In the genomic region with DNA sequence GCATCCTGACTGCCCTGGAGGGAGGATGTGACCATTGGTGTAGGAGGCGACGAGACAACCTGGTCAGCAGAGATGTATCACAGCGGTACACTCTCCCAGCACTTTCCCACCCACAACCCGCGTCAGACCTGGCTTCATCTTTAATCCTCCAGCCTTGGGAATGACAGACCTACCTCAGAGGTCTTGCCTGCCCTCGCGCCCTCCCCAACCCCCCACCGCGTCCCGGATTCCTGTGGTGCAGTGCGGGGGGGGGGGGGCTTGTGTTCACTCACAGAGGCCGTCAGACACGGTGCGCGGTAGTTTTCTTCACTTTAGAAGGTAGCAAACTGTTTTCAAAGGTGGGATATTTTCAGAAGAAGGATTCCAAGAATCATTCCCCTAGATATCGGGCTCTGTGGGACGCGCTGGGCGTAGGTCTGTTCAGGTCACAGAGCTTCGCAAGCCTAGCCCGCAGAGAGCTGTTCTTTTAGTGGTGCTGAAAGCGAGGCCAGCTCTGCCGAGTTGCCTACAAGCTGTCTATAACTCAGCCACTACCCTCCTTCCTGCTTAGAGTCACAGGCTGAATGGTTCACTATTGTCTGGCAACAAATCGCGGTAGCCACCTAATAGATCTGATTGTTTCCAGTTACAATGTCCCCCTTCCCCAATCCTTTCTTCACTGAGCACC, we compare ENCODE assay signal across 10 mouse cellular contexts.
A peak's percentile ranks its signal among the peaks of the same experiment; 100 is the strongest.
DNase-seq lines count a peak whose midpoint lies in the region; ATAC-seq and TF ChIP-seq lines count a peak whose summit lies in the region.
"Had no signal": no experiment of that assay in that cellular context is flagged by ENCODE, and none has a peak within 500 bp of the region (broad histone marks: within the 10 kb centered on the region; RNA-seq: fewer than 3 reads in every experiment).

No protein-coding gene starts in this region.

- no peaks in the 10 kb centered on the region for H3K36me3 ChIP-seq in heart, adult 2 months (ENCODE audit: control insufficient read depth, insufficient read depth, low read length)
- H3K36me3 ChIP-seq in thymus, adult 2 months (ENCODE audit: control insufficient read depth, insufficient read depth, low read length): no peaks in the 10 kb centered on the region
- no peaks in the 10 kb centered on the region for H3K36me3 ChIP-seq in embryonic facial prominence, embryonic 14.5 days (ENCODE audit: control insufficient read depth, insufficient read depth, low read length)

- no peak overlapping the region for H3K4me2 ChIP-seq in embryonic facial prominence, embryonic 14.5 days (ENCODE audit: low read depth, low read length)

- intact Hi-C loops in heart, postnatal 14 days (cut with DNase I): no loop called here
- intact Hi-C loops in heart, adult 2 months (cut with DNase I): no loop called here
- intact Hi-C loops in left cerebral cortex, postnatal 25 days (cut with DNase I): no loop called here

- no peak for TF ChIP-seq POLR2A in heart, adult 2 months (IDR thresholded peaks at IDR 0.05; ENCODE audit: insufficient read depth, low read depth, low read length)
- no peak for TF ChIP-seq POLR2A in thymus, adult 2 months (IDR thresholded peaks at IDR 0.05; ENCODE audit: control insufficient read depth, extremely low read depth, insufficient read depth, low read length, poor library complexity)

- TF ChIP-seq EP300 in heart, adult 2 months (IDR thresholded peaks at IDR 0.05; ENCODE audit: insufficient read depth, low read depth, low read length): no peak

- H3K9ac ChIP-seq in heart, adult 2 months (ENCODE audit: low read depth, low read length): no peak overlapping the region
- no peak overlapping the region for H3K9ac ChIP-seq in embryonic facial prominence, embryonic 14.5 days (ENCODE audit: low read depth, low read length)

- peaks cover 7% of the 10 kb centered on the region; the same call in 1 of the 2 replicates for H3K27me3 ChIP-seq in heart, adult 2 months (ENCODE audit: control insufficient read depth, insufficient read depth, low read length)
- H3K27me3 ChIP-seq in thymus, adult 2 months (ENCODE audit: control insufficient read depth, insufficient read depth, low read length): peaks cover 2% of the 10 kb centered on the region
- H3K27me3 ChIP-seq in embryonic facial prominence, embryonic 14.5 days (replicated peaks; ENCODE audit: control insufficient read depth, insufficient read depth, low read length): peaks cover 77% of the 10 kb centered on the region

- WGBS in heart, adult 2 months: 4% methylated on average over 25 of the region's 25 CpGs
- WGBS in thymus, adult 2 months: 10% methylated on average over 25 of the region's 25 CpGs
- 1% methylated on average over 25 of the region's 25 CpGs for WGBS in embryonic facial prominence, embryonic 14.5 days

- ATAC-seq in embryonic facial prominence, embryonic 14.5 days (ENCODE audit: low read depth): no peak

- no peak overlapping the region for H3K4me3 ChIP-seq in heart, adult 2 months
- H3K4me3 ChIP-seq in thymus, adult 2 months (ENCODE audit: control insufficient read depth, insufficient read depth, low read length): no peak overlapping the region
- no peak overlapping the region for H3K4me3 ChIP-seq in embryonic facial prominence, embryonic 14.5 days (ENCODE audit: low read depth, low read length)

- no peak overlapping the region for H3K27ac ChIP-seq in heart, adult 2 months
- H3K27ac ChIP-seq in thymus, adult 2 months (ENCODE audit: control insufficient read depth, insufficient read depth, low read length): no peak overlapping the region
- H3K27ac ChIP-seq in embryonic facial prominence, embryonic 14.5 days (replicated peaks; ENCODE audit: low read depth, low read length): no peak overlapping the region

- no peaks in the 10 kb centered on the region for H3K79me2 ChIP-seq in heart, adult 2 months (replicated peaks; ENCODE audit: control insufficient read depth, insufficient read depth, low read length)

- H3K4me1 ChIP-seq in heart, adult 2 months (ENCODE audit: control insufficient read depth, insufficient read depth, low read length): no peaks in the 10 kb centered on the region
- H3K4me1 ChIP-seq in thymus, adult 2 months (replicated peaks; ENCODE audit: control insufficient read depth, insufficient read depth, low read length): no peaks in the 10 kb centered on the region
- H3K4me1 ChIP-seq in embryonic facial prominence, embryonic 14.5 days (ENCODE audit: control insufficient read depth, insufficient read depth, low read length): no peaks in the 10 kb centered on the region

- no peak for TF ChIP-seq CTCF in heart, adult 2 months (IDR thresholded peaks at IDR 0.05)
- no peak for TF ChIP-seq CTCF in thymus, adult 2 months (IDR thresholded peaks at IDR 0.05; ENCODE audit: borderline replicate concordance, control insufficient read depth, extremely low read depth, insufficient read depth, low read length, poor library complexity)

- DNase-seq in heart, postnatal 14 days: peak; percentile 14 to 54
- no peak for DNase-seq in heart, adult 2 months
- peak; percentile 20 for DNase-seq in thymus, postnatal 0 days (ENCODE audit: low spot score)
- no peak for DNase-seq in thymus, adult 2 months
- DNase-seq in embryonic facial prominence, embryonic 14.5 days (ENCODE audit: low spot score): peak; percentile 81
- peak; percentile 73 for DNase-seq in retina, embryonic 14.5 days (ENCODE audit: low spot score)
- no peak for DNase-seq in adipocyte (ENCODE audit: low spot score)
- DNase-seq in left cerebral cortex, postnatal 25 days (ENCODE audit: low spot score in 2 of 2): no peak
- DNase-seq: cerebellum, adult 2 months; gastrocnemius, postnatal 25 days had no signal

- no peaks in the 10 kb centered on the region for H3K9me3 ChIP-seq in embryonic facial prominence, embryonic 14.5 days (ENCODE audit: control insufficient read depth, low read length)

Comparison
In these comparisons a context has a peak if more than half of its experiments do, and no peak if none do; other contexts are left out.
1. DNase-seq: peak in heart, postnatal 14 days (2 of 2), thymus, postnatal 0 days (single experiment), embryonic facial prominence, embryonic 14.5 days (single experiment) and retina, embryonic 14.5 days (single experiment); none in heart, adult 2 months (0 of 2), thymus, adult 2 months (single experiment), adipocyte (single experiment) and left cerebral cortex, postnatal 25 days (0 of 2).